Comparison of ENCODE assay signal across 26 mouse cellular contexts in genomic region chr17:72826916-72827534, GRCm38 (mm10). TPM values are rescaled to one million over a fixed set of nuclear protein-coding genes. Genes with fewer than 3 reads are reported as not detected.
A peak's percentile ranks its signal among the peaks of the same experiment; 100 is the strongest.
DNase-seq lines count a peak whose midpoint lies in the region; ATAC-seq lines count a peak whose summit lies in the region.
"Had no signal": no experiment of that assay in that cellular context is flagged by ENCODE, and none has a peak within 500 bp of the region (broad histone marks: within the 10 kb centered on the region; RNA-seq: fewer than 3 reads in every experiment).

No protein-coding gene starts in this region.

- WGBS in embryonic facial prominence, embryonic 14.5 days = 87% methylated on average over 3 of the region's 3 CpGs
- 83% methylated on average over 3 of the region's 3 CpGs for WGBS in embryonic facial prominence, embryonic 10.5 days
- 84% methylated on average over 3 of the region's 3 CpGs for WGBS in lung, embryonic 16.5 days

- no peaks in the 10 kb centered on the region for H3K4me1 ChIP-seq in embryonic facial prominence, embryonic 14.5 days (ENCODE audit: control insufficient read depth, insufficient read depth, low read length)
- H3K4me1 ChIP-seq in embryonic facial prominence, embryonic 10.5 days = peaks cover under 1% of the 10 kb centered on the region; the same call in 1 of the 2 replicates
- H3K4me1 ChIP-seq in lung, embryonic 16.5 days (replicated peaks; ENCODE audit: control insufficient read depth, insufficient read depth, low read length) = peaks cover 7% of the 10 kb centered on the region
- H3K4me1 ChIP-seq: hindbrain, embryonic 12.5 days; liver, embryonic 15.5 days; midbrain, embryonic 13.5 days; neural tube, embryonic 12.5 days had no signal

- DNase-seq in embryonic facial prominence, embryonic 14.5 days (ENCODE audit: low spot score) = peak; percentile 19
- no peak for DNase-seq in embryonic facial prominence, embryonic 10.5 days (ENCODE audit: low spot score)
- DNase-seq in lung, postnatal 25 days (ENCODE audit: low spot score) = no peak
- DNase-seq in thymus, postnatal 4 days = peak; percentile 42
- no peak for DNase-seq in thymus, postnatal 0 days (ENCODE audit: low spot score)
- DNase-seq in right cerebral cortex, postnatal 25 days = no peak
- DNase-seq: adrenal gland, postnatal 25 days; cerebellum, adult 18-20 months; gastrocnemius, adult 2 months; gastrocnemius, postnatal 36 days; heart, postnatal 36 days; kidney, adult 9 months; kidney, postnatal 10 days; liver; lung, embryonic 14.5 days; thymus, postnatal 36 days had no signal

- H3K27ac ChIP-seq in embryonic facial prominence, embryonic 14.5 days (replicated peaks; ENCODE audit: low read depth, low read length) = no peak overlapping the region
- H3K27ac ChIP-seq in embryonic facial prominence, embryonic 10.5 days (replicated peaks) = no peak overlapping the region
- peak overlapping the region; percentile 43; the same call in 1 of the 2 replicates for H3K27ac ChIP-seq in lung, embryonic 16.5 days (ENCODE audit: low read length)
- H3K27ac ChIP-seq: gastrocnemius, adult 2 months; heart, embryonic 15.5 days; hindbrain, embryonic 12.5 days; hindbrain, postnatal 0 days; liver, embryonic 15.5 days; macrophage; midbrain, embryonic 13.5 days; neural tube, embryonic 12.5 days had no signal

- no peak overlapping the region for H3K9ac ChIP-seq in embryonic facial prominence, embryonic 14.5 days (ENCODE audit: low read depth, low read length)
- H3K9ac ChIP-seq in lung, embryonic 16.5 days (ENCODE audit: low read length) = no peak overlapping the region
- H3K9ac ChIP-seq: heart, embryonic 15.5 days; hindbrain, embryonic 12.5 days; liver, embryonic 15.5 days; lung, embryonic 14.5 days; midbrain, embryonic 13.5 days; neural tube, embryonic 12.5 days had no signal

- H3K4me2 ChIP-seq in embryonic facial prominence, embryonic 14.5 days (ENCODE audit: low read depth, low read length) = no peak overlapping the region
- H3K4me2 ChIP-seq in lung, embryonic 16.5 days (ENCODE audit: low read depth, low read length) = no peak overlapping the region
- H3K4me2 ChIP-seq: heart, embryonic 15.5 days; hindbrain, embryonic 12.5 days; liver, embryonic 15.5 days; lung, embryonic 14.5 days; midbrain, embryonic 13.5 days; neural tube, embryonic 12.5 days had no signal

- no peaks in the 10 kb centered on the region for H3K36me3 ChIP-seq in embryonic facial prominence, embryonic 14.5 days (ENCODE audit: control insufficient read depth, insufficient read depth, low read length)
- H3K36me3 ChIP-seq in embryonic facial prominence, embryonic 10.5 days (replicated peaks) = no peaks in the 10 kb centered on the region
- no peaks in the 10 kb centered on the region for H3K36me3 ChIP-seq in lung, embryonic 16.5 days (ENCODE audit: control insufficient read depth, insufficient read depth, low read length)
- H3K36me3 ChIP-seq: heart, embryonic 15.5 days; hindbrain, embryonic 12.5 days; liver, embryonic 15.5 days; midbrain, embryonic 13.5 days; neural tube, embryonic 12.5 days had no signal

- H3K9me3 ChIP-seq in embryonic facial prominence, embryonic 14.5 days (ENCODE audit: control insufficient read depth, low read length) = no peaks in the 10 kb centered on the region
- no peaks in the 10 kb centered on the region for H3K9me3 ChIP-seq in embryonic facial prominence, embryonic 10.5 days
- H3K9me3 ChIP-seq in lung, embryonic 16.5 days (ENCODE audit: control insufficient read depth, low read length) = no peaks in the 10 kb centered on the region
- H3K9me3 ChIP-seq: heart, embryonic 15.5 days; hindbrain, embryonic 12.5 days; liver, embryonic 15.5 days; midbrain, embryonic 13.5 days; neural tube, embryonic 12.5 days had no signal

- no peaks in the 10 kb centered on the region for H3K27me3 ChIP-seq in embryonic facial prominence, embryonic 14.5 days (replicated peaks; ENCODE audit: control insufficient read depth, insufficient read depth, low read length)
- H3K27me3 ChIP-seq in embryonic facial prominence, embryonic 10.5 days (replicated peaks; ENCODE audit: low read depth, poor library complexity, severe bottlenecking) = no peaks in the 10 kb centered on the region; the same call in 1 of the 2 replicates
- H3K27me3 ChIP-seq in lung, embryonic 16.5 days (ENCODE audit: control insufficient read depth, insufficient read depth, low read depth, low read length) = no peaks in the 10 kb centered on the region
- H3K27me3 ChIP-seq: heart, embryonic 15.5 days; hindbrain, embryonic 12.5 days; liver, embryonic 15.5 days; midbrain, embryonic 13.5 days; neural tube, embryonic 12.5 days had no signal

- no peak overlapping the region for H3K4me3 ChIP-seq in embryonic facial prominence, embryonic 14.5 days (ENCODE audit: low read depth, low read length)
- no peak overlapping the region for H3K4me3 ChIP-seq in embryonic facial prominence, embryonic 10.5 days
- H3K4me3 ChIP-seq in lung, embryonic 16.5 days (ENCODE audit: low read length) = no peak overlapping the region
- H3K4me3 ChIP-seq: erythroblast, embryonic 14.5 days; gastrocnemius, adult 2 months; heart, embryonic 15.5 days; hindbrain, embryonic 12.5 days; liver, embryonic 15.5 days; midbrain, embryonic 13.5 days; neural tube, embryonic 12.5 days had no signal

- ATAC-seq in embryonic facial prominence, embryonic 14.5 days (ENCODE audit: low read depth) = peak; percentile 30; the same call in 1 of the 2 replicates
- ATAC-seq in lung, embryonic 16.5 days (ENCODE audit: low read depth) = no peak
- ATAC-seq: forebrain, embryonic 16.5 days; hindbrain, postnatal 0 days; midbrain, embryonic 13.5 days had no signal

RNA-seq across cellular contexts. Expression of gene Ypel5, which starts 9.2 kb away (rescaled TPM):
- polyA plus RNA-seq in embryonic facial prominence, embryonic 14.5 days (2014; fragmentation: Nextera tagmentation; extraction: Ambion mirVana) = 53.9 and 55.2 TPM in 2 replicates
- polyA plus RNA-seq in embryonic facial prominence, embryonic 10.5 days (2016; fragmentation: Nextera tagmentation; extraction: Ambion mirVana) = 25.2 and 28.0 TPM in 2 replicates
- polyA plus RNA-seq in lung, embryonic 16.5 days (2015; fragmentation: Nextera tagmentation; extraction: Ambion mirVana) = 54.8 and 57.8 TPM in 2 replicates
- polyA plus RNA-seq in thymus, postnatal 0 days (2015; fragmentation: Nextera tagmentation; extraction: Ambion mirVana) = 83.2 and 83.8 TPM in 2 replicates

Comparison
In these comparisons a context has a peak if more than half of its experiments do, and no peak if none do; other contexts are left out.
1. DNase-seq: peak in embryonic facial prominence, embryonic 14.5 days (single experiment) and thymus, postnatal 4 days (single experiment); none in embryonic facial prominence, embryonic 10.5 days (single experiment), lung, postnatal 25 days (single experiment), thymus, postnatal 0 days (single experiment) and right cerebral cortex, postnatal 25 days (single experiment).